Mouse (Mus musculus) gastrocnemius, adult 2 months (tissue): ENCODE results near the gene Mmp28. TPM values are rescaled to one million over a fixed set of nuclear protein-coding genes. Genes with fewer than 3 reads are reported as not detected.
A peak's percentile ranks its signal among the peaks of the same experiment; 100 is the strongest.

Source experiments
- DNase-seq: peaks from one replicate; pipeline ENCODE4 v3.0.0; 2022
- H3K27ac ChIP-seq: fragments of 200-600 bp; 2 replicates; pipeline ENCODE4 v1.8.1; 2022; ENCODE audit warnings: mild to moderate bottlenecking
- H3K4me3 ChIP-seq: fragments of 200-600 bp; 2 replicates; pipeline ENCODE4 v1.8.1; 2022; ENCODE audit warnings: mild to moderate bottlenecking, moderate library complexity
- CTCF ChIP-seq: fragments of 200-600 bp; IDR thresholded peaks from 2 replicates; pipeline ENCODE4 v1.8.1; 2022; ENCODE audit warnings: antibody characterized with exemption, mild to moderate bottlenecking, moderate library complexity
- intact Hi-C: fragments of 180-260 bp; cut with DNase I; formaldehyde crosslinking; loops from one replicate; pipeline ENCODE4 v1.15.1; 2025
- total RNA-seq, 2 experiments: library from RNA; stranded (reverse); gene quantifications; 2 replicates each; pipeline ENCODE4 v1.2.3; 2021

The Mmp28 gene
- total RNA-seq, 2 experiments from 2014 or later, result 1.9 to 3.2 TPM

DNA sequence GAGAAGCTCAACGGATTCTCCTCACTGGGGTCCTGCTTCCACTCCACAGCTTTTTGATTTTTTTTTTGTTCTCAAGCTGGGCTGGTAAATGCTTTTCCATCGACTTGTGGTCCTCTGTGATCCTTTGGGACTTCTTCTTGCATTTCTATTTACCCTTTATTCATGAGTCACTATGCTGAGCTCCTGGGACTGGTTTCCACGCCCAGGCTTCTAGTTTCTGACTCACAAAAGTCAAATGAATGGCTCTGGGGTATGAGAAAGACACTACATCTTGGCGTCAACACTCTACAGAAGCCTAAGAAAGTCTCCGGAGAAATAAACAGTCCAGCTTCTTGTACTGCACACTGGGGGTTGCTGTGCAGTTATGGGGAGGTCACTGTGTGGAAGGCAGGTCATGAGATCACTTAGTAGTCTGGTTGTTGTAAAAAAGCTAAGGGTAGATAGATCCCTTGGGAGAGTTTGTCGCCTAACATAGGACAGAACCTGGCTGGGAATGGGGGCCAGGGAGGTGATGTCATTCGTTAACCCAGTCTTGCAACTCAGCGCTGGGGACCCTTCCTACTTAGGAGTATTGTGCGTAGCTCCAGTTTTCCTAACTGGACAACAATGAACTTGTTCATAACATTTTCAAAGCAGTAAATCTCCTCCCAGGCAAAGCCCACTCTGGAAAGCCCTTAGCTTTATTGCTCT, 4.8 kb downstream of the Mmp28 start:
- DNase-seq, result peak; percentile 52
- peak overlapping the region; percentile 61 for H3K27ac ChIP-seq
- TF ChIP-seq CTCF, result no peak
- no peak overlapping the region for H3K4me3 ChIP-seq
- intact Hi-C loops, result no loop called here

DNA sequence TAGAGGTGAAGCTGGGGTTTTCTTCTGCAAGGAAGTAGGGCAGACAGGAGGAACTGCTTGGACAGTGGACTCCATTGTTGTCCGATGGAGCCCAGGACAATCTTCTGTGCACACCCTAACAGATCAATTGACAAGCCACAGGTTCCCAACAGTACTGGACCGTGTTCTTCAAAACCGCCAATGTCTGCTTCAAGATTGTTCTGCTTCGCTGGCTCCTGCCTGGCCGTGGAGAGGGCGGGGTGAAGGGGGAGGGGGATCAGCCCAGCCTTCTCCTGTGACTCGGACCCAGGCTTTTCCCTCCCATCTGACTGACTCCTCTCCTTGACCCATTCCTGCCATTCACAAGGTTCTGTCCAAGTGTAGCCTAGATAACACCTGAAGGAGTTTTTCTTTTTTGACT, 5.6 kb downstream of the Mmp28 start:
- intact Hi-C loops, result no loop called here
- DNase-seq, result no peak
- no peak for TF ChIP-seq CTCF
- Histone ChIP-seq H3K27ac (peak overlapping the region; percentile 61), H3K4me3 (no peak overlapping the region)

DNA sequence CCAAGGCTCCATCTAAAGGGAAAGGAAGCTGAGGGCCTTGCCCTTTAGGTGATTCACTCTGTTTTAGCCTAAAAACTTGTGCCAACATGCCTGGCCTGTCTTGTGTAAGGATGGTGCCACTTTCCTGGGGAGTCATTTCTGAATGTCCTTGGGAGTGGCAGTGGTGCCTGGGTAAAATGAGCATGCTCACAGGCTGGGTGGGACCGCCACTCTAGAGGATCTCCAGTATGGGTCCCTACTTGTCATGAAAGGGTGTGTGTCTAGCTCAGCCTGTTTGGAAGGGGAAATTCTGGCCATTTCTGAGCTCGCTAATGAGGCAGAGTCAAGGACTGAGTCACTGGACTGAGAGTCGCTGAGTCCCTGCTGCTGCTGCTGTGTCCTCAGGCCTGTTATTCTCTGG, 7.3 kb downstream of the Mmp28 start:
- Histone ChIP-seq H3K4me3 (no peak overlapping the region), H3K27ac (peak overlapping the region; percentile 71)
- TF ChIP-seq CTCF, result no peak
- DNase-seq, result no peak
- intact Hi-C loops, result no loop called here

DNA sequence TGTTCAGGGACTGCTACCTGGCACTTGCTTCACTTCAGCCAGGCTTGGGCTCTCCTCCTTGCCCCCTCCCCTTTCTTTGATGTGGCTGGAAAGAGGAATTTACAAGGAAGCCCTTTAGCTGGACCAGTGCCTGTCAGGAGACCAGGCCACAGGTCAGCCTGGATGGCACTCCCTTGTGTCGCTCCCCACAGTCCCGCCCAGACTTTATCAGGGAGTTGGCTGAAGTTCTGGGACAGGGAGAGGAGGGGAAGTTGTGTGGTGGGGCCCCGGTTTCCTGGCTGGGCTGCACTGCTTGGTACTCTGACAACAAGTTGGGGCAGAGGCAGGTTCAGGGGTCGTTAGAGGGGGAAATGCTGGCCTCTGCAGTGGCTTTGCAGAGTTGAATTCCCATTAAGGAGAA, 8.3 kb downstream of the Mmp28 start:
- intact Hi-C loops, result no loop called here
- H3K4me3 ChIP-seq, result no peak overlapping the region
- no peak for DNase-seq
- peak overlapping the region; percentile 71 for H3K27ac ChIP-seq
- TF ChIP-seq CTCF, result no peak

DNA sequence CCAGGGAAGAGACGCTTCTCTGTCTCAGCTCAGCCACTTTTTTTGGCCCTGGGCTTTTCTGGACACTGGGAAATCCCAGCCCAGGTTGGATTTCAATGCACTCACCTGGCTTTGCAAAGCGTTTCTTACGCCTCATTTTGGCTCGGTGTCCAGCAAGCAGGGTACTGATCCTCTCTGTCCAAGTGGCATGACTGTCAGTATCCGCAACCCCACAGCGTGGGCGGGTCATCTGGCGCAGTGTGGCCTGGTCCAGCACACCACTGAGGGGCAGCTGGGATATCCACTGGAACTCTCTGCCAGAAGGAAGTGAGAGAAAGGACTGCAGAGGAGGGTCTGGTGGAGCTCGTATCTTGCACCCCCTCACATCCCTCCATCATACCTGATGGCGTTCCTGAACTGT, 11.6 kb downstream of the Mmp28 start:
- H3K27ac ChIP-seq, result no peak overlapping the region
- intact Hi-C loops, result no loop called here
- DNase-seq, result no peak
- H3K4me3 ChIP-seq, result no peak overlapping the region
- no peak for TF ChIP-seq CTCF

DNA sequence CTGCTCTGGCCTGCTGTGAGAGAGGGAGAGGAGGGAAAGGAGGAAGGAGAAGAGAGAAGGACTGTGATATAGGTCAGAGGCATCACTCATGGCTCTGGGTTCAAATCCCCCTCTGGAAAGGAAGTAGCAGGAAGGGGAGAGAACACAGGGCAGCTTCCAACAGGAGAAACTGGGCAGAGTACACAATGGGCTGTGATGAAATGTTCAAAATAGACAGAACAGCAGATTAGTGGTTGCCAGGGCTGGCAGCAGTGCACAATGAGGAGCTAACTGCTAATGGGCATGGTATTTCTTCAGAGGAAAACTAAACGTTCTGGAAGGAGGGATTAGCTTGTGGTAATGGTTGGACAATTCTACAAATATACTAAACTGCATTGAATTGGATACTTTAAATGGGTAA, 12.3 kb downstream of the Mmp28 start:
- DNase-seq, result no peak
- Histone ChIP-seq H3K27ac (no peak overlapping the region), H3K4me3 (no peak overlapping the region)
- no peak for TF ChIP-seq CTCF
- intact Hi-C loops, result no loop called here

DNA sequence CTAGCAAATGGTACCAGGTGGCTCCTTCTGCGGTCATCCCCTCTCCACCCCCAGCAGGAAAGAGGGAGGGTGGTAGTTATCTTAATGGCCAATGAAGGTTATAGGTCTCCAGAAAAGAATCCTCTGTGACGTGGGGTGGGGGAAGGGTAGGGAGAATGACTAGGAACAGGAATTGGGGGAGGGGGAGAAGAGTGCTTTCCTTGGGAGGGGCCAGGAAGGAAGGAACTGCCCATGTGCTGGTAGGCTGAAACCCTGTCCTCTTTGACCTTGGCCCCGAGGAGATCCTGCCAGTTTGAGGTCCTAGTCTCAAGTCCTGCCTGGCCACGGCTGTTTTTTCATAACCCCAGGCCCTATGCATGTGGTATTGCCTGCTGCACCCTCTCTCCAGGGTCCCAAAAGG, 13.6 kb downstream of the Mmp28 start:
- intact Hi-C loops, result no loop called here

DNA sequence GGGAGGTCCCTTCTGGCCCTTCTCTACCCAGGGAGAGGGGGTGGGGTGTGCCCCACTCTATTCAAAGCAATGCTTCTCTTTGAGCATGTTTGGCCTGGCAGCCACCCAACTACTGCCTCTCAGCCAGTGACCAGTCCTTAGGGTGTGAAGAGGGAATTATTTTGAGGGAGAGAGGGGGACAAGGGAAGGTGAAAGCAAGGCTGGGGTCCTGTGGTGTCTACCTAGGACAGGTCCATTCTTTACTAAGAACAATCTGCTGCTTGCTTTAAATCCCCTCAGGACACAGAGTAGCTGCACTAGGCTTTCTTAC, 14.0 kb downstream of the Mmp28 start:
- Histone ChIP-seq H3K4me3 (no peak overlapping the region), H3K27ac (peak overlapping the region; percentile 67)
- TF ChIP-seq CTCF, result no peak
- intact Hi-C loops, result no loop called here
- no peak for DNase-seq

More for the DNA sequence above, 13.6 kb downstream of the Mmp28 start:
- no peak for TF ChIP-seq CTCF
- no peak for DNase-seq
- Histone ChIP-seq H3K27ac (peak overlapping the region; percentile 67; the same call in 1 of the 2 replicates), H3K4me3 (no peak overlapping the region)

DNA sequence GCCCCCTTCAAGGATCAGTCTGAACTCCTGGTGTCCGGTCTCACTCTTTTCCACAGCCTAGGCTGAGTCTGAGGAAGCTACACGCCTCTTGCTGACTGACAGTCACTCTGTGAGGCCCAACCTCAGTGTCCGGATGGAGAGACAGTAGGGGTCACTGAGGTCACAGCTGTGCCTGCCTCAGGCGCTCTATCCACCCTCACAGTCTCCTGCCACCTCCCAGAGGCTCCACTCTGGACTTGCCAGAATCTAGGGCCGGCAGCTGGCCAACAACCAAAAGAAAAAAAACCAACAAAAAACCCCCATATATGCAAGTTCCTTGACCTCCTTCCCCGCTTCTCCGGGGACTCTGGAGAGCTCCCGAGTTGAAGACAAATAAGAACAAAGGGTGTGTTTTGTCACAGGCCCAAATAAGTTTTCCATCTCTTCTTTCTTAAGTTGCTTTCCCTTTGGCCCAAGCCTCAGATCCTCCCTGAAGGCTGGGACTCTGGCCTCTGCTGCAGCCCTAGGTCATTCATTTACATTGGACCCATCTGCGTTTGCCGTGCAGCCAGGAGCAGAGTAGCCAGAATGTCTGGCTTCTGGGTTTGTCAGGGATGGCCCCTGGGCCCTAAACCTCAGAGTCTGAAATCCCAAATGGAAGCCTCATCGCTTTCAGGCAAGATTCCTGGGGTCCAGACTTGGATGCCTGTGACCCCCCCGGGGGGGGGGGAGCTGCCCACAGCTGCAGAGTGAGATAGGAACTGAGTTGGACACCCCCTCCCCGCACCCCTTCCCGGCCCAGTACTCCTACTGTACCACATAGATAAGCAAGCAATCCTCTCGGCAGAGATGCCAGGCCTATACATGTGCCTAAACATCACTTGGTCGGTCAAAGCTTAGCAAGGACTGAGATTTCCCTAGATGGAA, 14.6 kb downstream of the Mmp28 start:
- Histone ChIP-seq H3K4me3 (no peak overlapping the region), H3K27ac (peak overlapping the region; percentile 67)
- TF ChIP-seq CTCF, result no peak
- peak; percentile 46 for DNase-seq
- intact Hi-C loops, result no loop called here

DNA sequence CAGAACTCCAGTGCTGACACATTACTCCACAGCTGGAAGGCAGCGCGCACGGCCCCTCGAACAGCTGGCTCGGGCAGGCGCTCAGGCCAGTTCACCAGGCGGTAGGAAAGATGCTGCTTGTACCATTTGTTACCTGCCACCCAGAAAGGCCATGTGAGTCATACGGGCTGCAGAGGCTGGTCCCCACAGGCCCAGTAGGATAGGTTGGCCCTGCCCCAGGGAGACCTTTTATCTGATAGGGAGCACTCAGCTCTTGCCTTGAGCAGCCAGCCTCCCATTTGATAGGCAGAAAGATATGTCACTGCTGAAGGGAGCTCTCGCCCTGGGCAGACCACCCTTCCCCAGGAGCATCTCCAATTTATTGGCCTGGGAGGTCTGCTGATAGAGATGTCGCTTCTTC, 15.3 kb downstream of the Mmp28 start:
- no peak overlapping the region for H3K4me3 ChIP-seq
- no peak for DNase-seq
- no peak for TF ChIP-seq CTCF
- intact Hi-C loops, result no loop called here
- peak overlapping the region; percentile 67 for H3K27ac ChIP-seq

DNA sequence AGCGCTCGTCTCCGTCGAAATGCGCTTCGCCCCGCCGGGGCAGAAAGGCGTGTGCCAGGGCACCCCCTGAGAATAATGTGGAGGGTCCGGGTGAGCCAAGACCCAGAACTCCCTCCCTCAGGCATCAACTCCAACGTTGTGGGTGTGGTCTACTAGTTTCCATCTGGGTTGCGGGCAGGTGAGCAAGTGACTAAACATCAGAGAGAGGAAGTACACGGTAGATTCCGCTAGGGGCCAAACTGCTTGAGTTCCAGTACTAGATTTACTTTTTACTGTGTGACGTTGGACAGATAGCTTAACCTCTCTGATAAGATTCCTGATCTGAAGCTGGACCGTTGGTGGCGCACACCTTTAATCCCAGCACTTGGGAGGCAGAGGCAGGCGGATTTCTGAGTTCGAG, 17.9 kb downstream of the Mmp28 start:
- Histone ChIP-seq H3K27ac (no peak overlapping the region), H3K4me3 (no peak overlapping the region)
- no peak for TF ChIP-seq CTCF
- DNase-seq, result no peak
- intact Hi-C loops, result no loop called here

DNA sequence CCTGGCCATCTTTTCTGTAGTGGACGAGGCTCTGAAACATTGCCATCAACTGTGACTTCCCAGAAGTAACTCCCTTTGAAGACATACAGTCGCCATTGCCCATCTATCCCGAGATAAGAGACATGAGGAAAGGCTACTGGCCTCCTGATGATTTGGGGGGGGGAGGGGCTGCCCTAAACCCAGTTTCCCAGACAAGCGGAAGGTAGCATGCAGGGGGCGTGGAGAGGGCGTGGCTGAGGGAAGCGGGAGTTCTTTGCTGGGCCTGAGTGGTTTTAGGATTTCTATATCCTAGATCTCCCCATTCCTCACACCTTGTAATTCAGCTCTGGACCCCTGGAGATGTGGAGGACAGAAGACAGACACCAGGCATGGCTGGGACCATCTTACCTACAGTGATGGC, 19.0 kb downstream of the Mmp28 start:
- Histone ChIP-seq H3K27ac (no peak overlapping the region), H3K4me3 (no peak overlapping the region)
- no peak for DNase-seq
- no peak for TF ChIP-seq CTCF
- intact Hi-C loops, result loop anchor here (1.0 kb wide), 1 partner anchor 27 kb away; no protein-coding TSS in a partner anchor

DNA sequence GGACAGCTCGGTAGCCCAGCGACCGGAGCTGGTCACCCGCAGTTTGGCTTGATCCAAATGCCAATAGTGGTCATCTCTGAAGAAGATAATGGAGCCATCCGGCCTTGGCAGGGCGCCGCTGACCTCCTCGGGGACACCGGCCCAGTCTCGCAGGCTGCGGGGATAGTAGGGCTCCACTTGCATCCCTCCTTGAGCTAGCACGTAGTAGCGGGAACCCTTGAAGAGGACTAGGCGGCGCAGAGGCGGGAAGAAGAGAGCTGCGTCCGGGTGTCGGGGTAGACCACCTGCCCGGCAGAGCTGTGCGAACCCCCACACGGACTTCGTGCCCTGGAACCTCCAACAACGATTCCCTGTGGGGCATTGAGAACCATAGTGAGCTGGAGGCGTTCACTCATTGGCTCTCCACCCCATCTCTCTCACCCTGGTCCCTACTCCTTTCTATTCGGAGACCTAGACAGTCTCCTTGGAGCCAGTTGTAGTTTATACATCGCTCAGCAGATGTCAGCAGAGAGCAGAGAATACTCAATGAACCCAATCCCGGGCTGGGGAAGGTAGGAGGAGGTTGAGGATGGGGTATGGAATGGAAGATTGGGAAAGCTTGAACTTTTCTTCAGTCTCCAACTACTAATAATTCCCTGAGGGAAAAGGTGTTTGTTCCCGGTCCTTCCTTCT, 20.1 kb downstream of the Mmp28 start:
- peak overlapping the region; percentile 54 for H3K4me3 ChIP-seq
- H3K27ac ChIP-seq, result no peak overlapping the region
- peak; percentile 69 for DNase-seq
- peak; percentile 83 for TF ChIP-seq CTCF
- intact Hi-C loops, result no loop called here
